Mouse (Mus musculus) stomach, embryonic 15.5 days (tissue): ENCODE data around the gene Diaph3. TPM values are rescaled to one million over a fixed set of nuclear protein-coding genes. Genes with fewer than 3 reads are reported as not detected.

Experiments
- ATAC-seq: fragments of 200-750 bp; cut with Nextera tagmentation; 2 replicates; pipeline ENCODE4 v1.8.0; 2017; ENCODE audit warnings: low read depth, moderate number of reproducible peaks, moderate TSS enrichment; ENCODE audit not compliant: insufficient read depth, low FRiP score
- H3K27ac ChIP-seq: fragments of 300-500 bp; sonication (generic); 2 replicates; pipeline ENCODE4 v1.5.1; 2015; ENCODE audit warnings: mild to moderate bottlenecking, inconsistent platforms
- H3K27me3 ChIP-seq: fragments of 300-500 bp; sonication (generic); replicated peaks from 2 replicates; pipeline ENCODE4 v1.6.1; 2015; ENCODE audit warnings: inconsistent platforms
- H3K36me3 ChIP-seq: fragments of 300-500 bp; sonication (generic); 2 replicates; pipeline ENCODE4 v1.6.1; 2015; ENCODE audit warnings: inconsistent platforms
- H3K4me1 ChIP-seq: fragments of 300-500 bp; sonication (generic); 2 replicates; pipeline ENCODE4 v1.6.1; 2015; ENCODE audit warnings: inconsistent platforms
- H3K4me2 ChIP-seq: fragments of 300-500 bp; sonication (generic); 2 replicates; pipeline ENCODE4 v1.6.1; 2015; ENCODE audit warnings: mild to moderate bottlenecking, inconsistent platforms
- H3K4me3 ChIP-seq: fragments of 300-500 bp; sonication (generic); replicated peaks from 2 replicates; pipeline ENCODE4 v1.5.1; 2015; ENCODE audit warnings: inconsistent platforms
- H3K9ac ChIP-seq: fragments of 300-500 bp; sonication (generic); 2 replicates; pipeline ENCODE4 v1.6.1; 2015; ENCODE audit warnings: inconsistent platforms
- H3K9me3 ChIP-seq: fragments of 300-500 bp; sonication (generic); 2 replicates; pipeline ENCODE4 v1.6.1; 2016; ENCODE audit warnings: inconsistent platforms
- WGBS: fragments of 180-500 bp; shearing (Covaris S2); methylation state at CpG from one replicate; pipeline ENCODE4 v1.1.7; 2015; 5-methylcytosine and 5-hydroxymethylcytosine counted together
- polyA plus RNA-seq: library from polyadenylated mRNA; unstranded; fragments of >200 nt; fragmentation: Nextera tagmentation; extraction: Ambion mirVana; gene quantifications from 2 replicates; pipeline ENCODE4 v1.2.1, GENCODE M21; 2015

Diaph3 gene
- polyA plus RNA-seq, 1 experiment from 2014 or later, result 10.9 TPM

DNA sequence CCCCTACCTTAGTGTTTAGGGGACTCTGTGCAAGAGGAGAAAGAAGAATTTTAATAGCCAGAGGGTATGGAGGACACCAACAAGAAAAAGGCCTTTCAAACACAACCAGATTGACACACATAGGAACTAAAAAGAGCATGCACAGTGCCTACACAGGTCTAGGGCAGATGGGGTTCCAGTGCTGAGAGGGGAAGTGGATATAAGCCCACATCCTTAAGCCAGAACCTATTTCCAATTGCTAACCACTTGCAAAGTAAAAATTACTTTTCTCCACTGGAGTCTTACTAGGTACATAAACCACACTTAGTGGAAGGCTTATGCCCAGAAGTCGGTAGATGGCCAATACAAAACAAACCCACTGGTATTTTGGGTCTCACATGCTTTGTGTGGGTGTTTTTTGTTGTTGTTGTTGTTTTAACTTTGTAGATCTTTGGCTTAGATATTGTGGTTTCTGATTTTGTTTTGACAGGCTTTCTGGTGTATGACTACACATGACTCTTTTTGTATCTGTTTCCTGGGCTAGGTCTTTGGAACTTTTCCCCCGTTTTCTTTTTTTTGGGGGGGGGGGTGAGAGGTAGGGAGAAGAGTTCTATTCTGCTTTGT, 426.8 kb downstream of the Diaph3 start:
- no peaks in the 10 kb centered on the region for H3K9me3 ChIP-seq
- no peaks in the 10 kb centered on the region for H3K36me3 ChIP-seq
- no peak overlapping the region for H3K27ac ChIP-seq
- no peak overlapping the region for H3K4me3 ChIP-seq
- no peaks in the 10 kb centered on the region for H3K4me1 ChIP-seq
- ATAC-seq, result no peak
- no peak overlapping the region for H3K9ac ChIP-seq
- 88% methylated on average over 2 of the region's 2 CpGs for WGBS
- H3K27me3 ChIP-seq, result no peaks in the 10 kb centered on the region
- H3K4me2 ChIP-seq, result no peak overlapping the region

DNA sequence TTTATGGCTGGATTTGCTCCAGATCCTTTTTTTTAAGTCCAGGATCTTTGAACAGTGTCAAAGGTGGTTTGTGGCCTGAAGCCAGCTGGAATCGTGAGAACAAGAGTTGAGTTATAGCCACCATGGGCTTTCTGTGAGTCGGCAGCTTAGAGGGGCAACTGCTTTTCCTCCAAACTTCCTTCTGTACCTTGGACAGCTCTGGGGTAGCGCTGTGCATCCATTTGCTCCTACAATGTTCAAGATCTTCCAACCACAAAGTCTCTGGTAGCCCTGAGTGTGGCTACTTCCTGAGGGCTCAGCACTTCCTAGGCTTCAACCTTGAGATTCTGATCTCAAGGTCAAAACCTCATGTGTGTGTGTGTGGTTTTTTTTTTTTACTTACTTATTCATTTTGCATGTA, 437.0 kb downstream of the Diaph3 start:
- Histone ChIP-seq H3K9me3 (no peaks in the 10 kb centered on the region), H3K27ac (no peak overlapping the region), H3K4me3 (no peak overlapping the region), H3K36me3 (no peaks in the 10 kb centered on the region), H3K4me2 (no peak overlapping the region), H3K27me3 (no peaks in the 10 kb centered on the region), H3K9ac (no peak overlapping the region), H3K4me1 (no peaks in the 10 kb centered on the region)
- no peak for ATAC-seq
- 64% methylated on average over 3 of the region's 3 CpGs for WGBS

DNA sequence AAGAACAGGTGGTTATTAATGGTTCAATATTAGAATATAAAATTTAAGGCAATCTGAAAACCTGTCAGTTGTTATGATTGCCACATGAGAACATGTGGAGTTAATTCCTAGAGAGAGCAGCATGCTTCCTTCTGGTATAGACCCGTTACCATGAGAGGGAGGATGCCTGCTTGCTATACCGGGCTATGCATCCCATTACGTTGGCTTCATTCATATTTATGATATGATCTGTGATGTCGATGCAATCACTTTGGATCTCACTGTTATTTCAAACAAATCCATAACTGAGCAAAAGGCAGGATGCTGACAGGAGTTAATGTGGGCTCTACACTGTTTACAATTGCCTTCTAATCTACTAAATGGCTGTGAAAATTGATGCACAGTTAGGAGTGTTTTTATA, 439.9 kb downstream of the Diaph3 start:
- H3K9me3 ChIP-seq, result no peaks in the 10 kb centered on the region
- no peaks in the 10 kb centered on the region for H3K27me3 ChIP-seq
- no peak overlapping the region for H3K4me3 ChIP-seq
- no peak overlapping the region for H3K4me2 ChIP-seq
- H3K36me3 ChIP-seq, result no peaks in the 10 kb centered on the region
- H3K9ac ChIP-seq, result no peak overlapping the region
- no peaks in the 10 kb centered on the region for H3K4me1 ChIP-seq
- H3K27ac ChIP-seq, result no peak overlapping the region
- ATAC-seq, result no peak
- WGBS, result 75% methylated on average over 4 of the region's 4 CpGs

DNA sequence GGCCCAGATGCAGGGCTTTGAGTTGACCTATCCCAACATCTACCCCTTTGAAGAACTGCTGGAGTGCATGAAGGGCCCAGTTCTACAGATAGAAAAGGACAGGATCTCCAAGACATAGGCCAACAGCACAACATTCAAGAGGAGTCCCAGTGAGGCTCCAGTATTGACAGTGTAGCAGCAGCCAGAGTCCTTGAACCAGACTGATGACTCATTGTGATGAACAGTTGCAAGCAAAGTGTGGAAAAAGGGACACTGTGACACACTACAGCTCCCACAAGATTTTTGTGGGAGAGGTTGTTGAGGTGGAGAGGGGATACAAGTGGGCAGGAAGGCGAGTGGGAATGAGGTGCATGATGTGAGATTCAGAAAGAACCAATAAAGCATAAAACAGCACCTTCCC, 443.1 kb downstream of the Diaph3 start:
- Histone ChIP-seq H3K9me3 (no peaks in the 10 kb centered on the region), H3K9ac (no peak overlapping the region), H3K36me3 (no peaks in the 10 kb centered on the region), H3K4me3 (no peak overlapping the region), H3K27me3 (no peaks in the 10 kb centered on the region), H3K27ac (no peak overlapping the region), H3K4me1 (no peaks in the 10 kb centered on the region), H3K4me2 (no peak overlapping the region)
- ATAC-seq, result no peak
- 83% methylated on average over 1 of the region's 1 CpGs for WGBS

DNA sequence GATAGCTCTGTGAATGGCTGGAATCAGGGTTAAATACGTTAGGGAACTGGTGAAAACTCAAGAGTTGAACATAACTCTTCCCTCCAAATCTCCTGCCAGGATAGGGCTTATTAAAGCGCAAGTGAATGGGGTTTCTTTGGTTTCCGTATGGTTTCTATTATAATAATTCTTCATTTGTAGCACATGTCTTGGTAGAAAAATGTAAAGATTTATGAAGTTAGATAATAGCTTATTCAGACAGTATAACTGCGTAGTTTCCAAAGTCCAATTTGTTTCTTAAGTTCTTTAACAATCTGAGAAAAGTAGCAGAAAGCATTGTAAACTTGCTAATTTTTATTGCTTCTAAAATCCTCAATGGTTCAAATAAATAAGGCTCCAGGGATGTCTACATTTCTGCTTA, 448.3 kb downstream of the Diaph3 start:
- no peaks in the 10 kb centered on the region for H3K4me1 ChIP-seq
- ATAC-seq, result no peak
- no peak overlapping the region for H3K9ac ChIP-seq
- no peaks in the 10 kb centered on the region for H3K36me3 ChIP-seq
- no peaks in the 10 kb centered on the region for H3K9me3 ChIP-seq
- H3K4me2 ChIP-seq, result no peak overlapping the region
- H3K27ac ChIP-seq, result no peak overlapping the region
- no peak overlapping the region for H3K4me3 ChIP-seq
- no peaks in the 10 kb centered on the region for H3K27me3 ChIP-seq
- WGBS, result 56% methylated on average over 4 of the region's 4 CpGs

DNA sequence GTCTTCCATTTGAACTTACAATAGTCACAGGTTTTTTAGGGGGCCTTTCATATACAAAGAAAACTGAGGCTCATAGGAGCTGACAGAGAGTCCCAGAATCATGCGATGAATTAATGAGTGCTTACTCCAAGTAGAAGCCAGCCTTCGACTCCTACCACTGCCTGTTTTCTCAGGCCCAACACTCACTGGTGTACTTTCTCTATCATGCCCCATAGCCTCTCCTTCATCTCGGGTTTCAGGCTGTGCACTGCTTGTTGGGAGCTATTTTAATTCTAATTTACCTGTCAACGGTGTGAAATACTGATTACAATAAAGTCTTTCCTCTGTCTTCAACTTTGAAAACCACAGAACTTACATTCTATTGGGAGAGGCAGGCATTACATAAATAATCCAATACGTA, 449.7 kb downstream of the Diaph3 start:
- H3K36me3 ChIP-seq, result no peaks in the 10 kb centered on the region
- no peaks in the 10 kb centered on the region for H3K4me1 ChIP-seq
- no peak for ATAC-seq
- H3K9me3 ChIP-seq, result no peaks in the 10 kb centered on the region
- H3K4me2 ChIP-seq, result no peak overlapping the region
- H3K27ac ChIP-seq, result no peak overlapping the region
- H3K27me3 ChIP-seq, result no peaks in the 10 kb centered on the region
- WGBS, result 78% methylated on average over 5 of the region's 5 CpGs
- H3K4me3 ChIP-seq, result no peak overlapping the region
- no peak overlapping the region for H3K9ac ChIP-seq

DNA sequence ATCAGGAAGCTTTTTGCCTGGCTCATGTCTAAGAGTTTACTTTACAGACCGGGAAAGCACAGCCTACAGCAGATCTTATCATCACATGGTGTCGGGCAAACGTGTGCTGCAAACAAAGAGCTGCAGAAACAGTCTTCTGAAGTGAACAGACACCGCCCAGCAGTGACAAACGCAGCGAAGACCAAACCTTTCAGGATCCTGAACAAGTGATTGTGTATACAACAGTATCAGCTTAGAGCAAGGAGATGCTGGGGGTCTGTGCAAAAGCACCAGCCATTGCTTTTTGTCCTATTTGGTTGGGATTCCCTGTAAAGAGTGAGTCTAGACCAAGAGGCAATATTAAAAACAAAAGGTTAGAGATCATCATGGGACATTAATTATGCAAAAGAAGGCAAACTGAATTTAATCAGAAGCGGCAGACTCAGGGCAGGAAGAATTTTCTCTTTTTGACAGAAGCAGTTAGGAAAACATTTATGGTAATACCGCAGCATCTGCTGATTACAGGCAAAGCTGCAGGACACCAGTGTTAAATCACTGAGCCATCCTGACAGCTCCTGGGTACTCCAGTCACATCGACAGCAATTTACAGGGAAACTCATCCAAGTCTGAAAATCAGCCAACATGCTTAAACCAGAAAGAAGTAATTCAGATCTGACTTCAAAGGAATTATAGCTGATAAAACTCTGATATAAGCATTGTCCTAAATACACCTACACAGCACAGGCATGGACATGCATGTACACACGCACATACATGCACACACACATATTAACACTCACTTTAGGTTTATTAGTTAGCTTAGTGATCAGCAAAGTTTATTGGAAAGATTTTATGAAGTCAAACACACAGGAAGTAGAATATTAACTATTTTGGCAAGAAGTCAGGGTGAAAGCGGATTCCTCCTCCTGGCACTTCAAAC, 456.2 kb downstream of the Diaph3 start:
- Histone ChIP-seq H3K9me3 (no peaks in the 10 kb centered on the region), H3K36me3 (no peaks in the 10 kb centered on the region), H3K9ac (no peak overlapping the region), H3K4me1 (no peaks in the 10 kb centered on the region), H3K4me2 (no peak overlapping the region), H3K27me3 (no peaks in the 10 kb centered on the region), H3K27ac (no peak overlapping the region), H3K4me3 (no peak overlapping the region)
- WGBS, result 32% methylated on average over 11 of the region's 11 CpGs
- no peak for ATAC-seq

DNA sequence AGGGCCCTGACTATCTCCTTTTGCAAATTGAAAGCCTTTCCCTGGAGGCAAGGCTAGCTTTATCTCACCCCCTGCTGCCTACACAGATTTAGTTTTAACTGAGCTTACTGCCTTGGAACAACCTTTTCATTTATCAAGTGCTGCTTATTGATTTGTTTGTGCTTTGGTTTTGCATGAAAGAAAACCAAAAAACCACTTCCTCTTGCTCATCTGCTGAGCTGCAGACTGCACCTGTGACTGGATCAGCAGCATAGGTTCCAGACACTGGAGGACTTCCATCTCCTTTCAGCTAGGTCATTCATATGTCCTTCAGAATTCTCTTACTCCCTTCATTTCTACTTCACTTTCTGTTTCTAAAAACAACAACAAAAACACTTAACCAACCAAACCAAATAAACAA, 459.1 kb downstream of the Diaph3 start:
- H3K27ac ChIP-seq, result no peak overlapping the region
- no peaks in the 10 kb centered on the region for H3K4me1 ChIP-seq
- no peaks in the 10 kb centered on the region for H3K27me3 ChIP-seq
- H3K4me3 ChIP-seq, result no peak overlapping the region
- no peaks in the 10 kb centered on the region for H3K36me3 ChIP-seq
- no peak for ATAC-seq
- no peak overlapping the region for H3K4me2 ChIP-seq
- no peaks in the 10 kb centered on the region for H3K9me3 ChIP-seq
- H3K9ac ChIP-seq, result no peak overlapping the region

DNA sequence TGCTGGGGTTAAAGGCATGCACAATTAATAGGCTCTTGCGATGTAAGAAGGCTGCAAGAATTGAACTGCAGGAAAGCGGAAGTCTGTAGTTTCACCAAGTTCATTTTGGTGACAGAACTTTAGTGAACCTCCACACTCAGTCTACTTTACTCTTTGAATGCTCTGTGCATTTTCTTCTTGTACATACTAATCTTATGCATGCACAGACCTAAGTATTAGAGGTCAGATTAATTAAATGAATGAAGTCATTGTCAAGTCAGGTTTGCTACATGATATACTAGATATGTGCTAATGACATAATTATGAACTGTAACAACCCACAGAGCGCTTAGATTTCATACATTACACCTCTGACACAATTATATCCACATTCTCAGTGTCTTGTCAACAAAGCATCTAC, 462.0 kb downstream of the Diaph3 start:
- H3K36me3 ChIP-seq, result no peaks in the 10 kb centered on the region
- H3K27ac ChIP-seq, result no peak overlapping the region
- H3K4me1 ChIP-seq, result no peaks in the 10 kb centered on the region
- no peak overlapping the region for H3K4me3 ChIP-seq
- H3K4me2 ChIP-seq, result no peak overlapping the region
- H3K9ac ChIP-seq, result no peak overlapping the region
- ATAC-seq, result no peak
- no peaks in the 10 kb centered on the region for H3K9me3 ChIP-seq
- H3K27me3 ChIP-seq, result no peaks in the 10 kb centered on the region
- WGBS, result 95% methylated on average over 3 of the region's 3 CpGs

DNA sequence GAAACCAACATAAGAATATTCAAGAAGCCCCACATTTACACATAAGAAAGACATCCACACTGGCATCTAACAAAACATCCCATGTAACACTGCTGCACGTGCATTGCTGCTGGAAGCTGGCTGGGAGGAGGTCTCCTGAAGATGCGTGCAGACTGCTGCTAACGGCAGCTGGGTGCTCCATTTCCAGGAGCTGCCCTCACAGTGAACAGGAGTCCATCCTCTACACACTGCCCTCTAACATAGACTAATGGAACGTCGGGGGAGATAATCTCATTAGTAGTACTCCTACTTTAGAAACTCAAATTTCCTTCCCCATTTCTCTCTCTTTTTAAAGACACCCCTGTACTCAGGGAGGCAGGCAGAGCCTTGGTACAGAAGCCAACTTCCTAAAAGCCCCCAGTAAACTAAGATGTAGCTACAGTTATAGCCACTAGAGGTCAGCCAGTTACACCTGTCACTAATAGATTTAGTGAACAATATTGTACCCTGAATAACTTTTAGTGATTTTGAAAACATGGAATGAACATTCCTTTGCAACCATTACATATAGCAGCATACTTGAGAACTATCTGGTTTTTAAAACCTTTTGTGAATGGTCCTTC, 462.8 kb downstream of the Diaph3 start:
- Histone ChIP-seq H3K9ac (no peak overlapping the region), H3K27me3 (no peaks in the 10 kb centered on the region)
- WGBS, result 57% methylated on average over 5 of the region's 5 CpGs

DNA sequence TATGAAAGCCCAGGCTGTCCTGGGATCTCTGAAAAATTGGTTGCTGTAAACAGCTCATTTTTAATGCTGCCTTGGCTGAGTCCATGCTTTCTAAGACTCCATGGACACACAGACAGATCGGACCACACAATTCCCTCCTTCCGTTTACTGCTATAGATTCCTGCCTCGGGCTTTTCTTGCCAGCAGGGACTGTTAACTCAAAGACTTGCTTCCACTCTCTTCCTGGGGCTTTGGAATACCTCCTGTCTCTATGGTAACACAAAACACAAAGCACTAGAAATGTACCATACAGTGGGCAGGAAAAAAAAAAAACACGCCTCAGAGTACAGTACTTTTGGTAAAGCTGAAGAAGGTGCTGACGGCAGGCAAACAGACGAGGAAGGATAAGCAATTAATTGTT, 464.0 kb downstream of the Diaph3 start:
- Histone ChIP-seq H3K4me2 (no peak overlapping the region), H3K4me1 (no peaks in the 10 kb centered on the region), H3K4me3 (no peak overlapping the region), H3K27me3 (no peaks in the 10 kb centered on the region), H3K36me3 (no peaks in the 10 kb centered on the region), H3K27ac (no peak overlapping the region), H3K9me3 (no peaks in the 10 kb centered on the region), H3K9ac (no peak overlapping the region)
- ATAC-seq, result no peak
- 45% methylated on average over 6 of the region's 6 CpGs for WGBS

More for the DNA sequence above, 462.8 kb downstream of the Diaph3 start:
- Histone ChIP-seq H3K4me1 (no peaks in the 10 kb centered on the region), H3K36me3 (no peaks in the 10 kb centered on the region), H3K4me2 (no peak overlapping the region), H3K9me3 (no peaks in the 10 kb centered on the region), H3K4me3 (no peak overlapping the region), H3K27ac (no peak overlapping the region)
- no peak for ATAC-seq

DNA sequence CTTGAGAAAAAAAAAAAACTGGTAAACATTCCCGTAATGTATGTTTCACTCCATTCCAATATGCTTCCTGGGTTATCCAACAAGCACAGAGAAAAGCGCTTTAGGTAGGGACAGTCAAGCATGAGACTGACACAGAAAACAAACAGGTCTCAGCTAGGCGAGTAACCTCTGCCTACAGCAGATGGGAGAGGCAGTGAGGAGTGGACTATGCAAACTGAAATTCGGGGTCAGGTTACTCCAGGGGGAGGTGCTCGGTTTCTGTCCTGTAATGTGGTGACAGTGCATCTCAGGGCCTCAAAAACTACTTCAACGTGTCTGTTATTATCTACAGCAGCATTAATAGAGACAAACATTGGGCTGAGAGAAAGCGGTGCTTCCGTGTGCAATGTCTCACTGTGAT, 465.7 kb downstream of the Diaph3 start:
- 47% methylated on average over 8 of the region's 8 CpGs for WGBS
- ATAC-seq, result no peak
- no peaks in the 10 kb centered on the region for H3K27me3 ChIP-seq

More for the DNA sequence above, 465.7 kb downstream of the Diaph3 start:
- Histone ChIP-seq H3K4me1 (no peaks in the 10 kb centered on the region), H3K9ac (no peak overlapping the region), H3K27ac (no peak overlapping the region), H3K4me2 (no peak overlapping the region), H3K4me3 (no peak overlapping the region), H3K9me3 (no peaks in the 10 kb centered on the region), H3K36me3 (no peaks in the 10 kb centered on the region)
